Mouse (Mus musculus): ENCODE results near the gene Arpp21. TPM values are rescaled to one million over a fixed set of nuclear protein-coding genes. Genes with fewer than 3 reads are reported as not detected.
"Not testable (repeated sequence)": the region's sequence is repeated elsewhere in the genome, so short reads cannot be mapped to it uniquely, and the experiment has no call there.

Arpp21 gene
- polyA plus RNA-seq, 1 experiment from 2014 or later = 6.8 TPM

GRCm38 (mm10) chr9:112054807-112055381 is 180.8 kb downstream of the Arpp21 start:
- Histone ChIP-seq H3K9me3 (ENCODE audit: control insufficient read depth, low read length) (no peaks in the 10 kb centered on the region), H3K36me3 (ENCODE audit: control insufficient read depth, insufficient read depth, low read length) (no peaks in the 10 kb centered on the region), H3K4me3 (ENCODE audit: low read depth, low read length) (no peak overlapping the region), H3K4me2 (replicated peaks; ENCODE audit: low read depth, low read length) (no peak overlapping the region), H3K9ac (ENCODE audit: low read depth, low read length) (no peak overlapping the region), H3K27ac (ENCODE audit: low read depth, low read length) (no peak overlapping the region), H3K4me1 (replicated peaks; ENCODE audit: control insufficient read depth, insufficient read depth, low read length) (no peaks in the 10 kb centered on the region), H3K27me3 (ENCODE audit: control insufficient read depth, insufficient read depth, low read length) (no peaks in the 10 kb centered on the region)
- WGBS = 68% methylated on average over 6 of the region's 6 CpGs
- ATAC-seq (ENCODE audit: low FRiP score) (no peak), DNase-seq (ENCODE audit: low spot score) (no peak)

GRCm38 (mm10) chr9:112047903-112048467 is 187.8 kb downstream of the Arpp21 start:
- Histone ChIP-seq H3K36me3 (ENCODE audit: control insufficient read depth, insufficient read depth, low read length) (no peaks in the 10 kb centered on the region), H3K4me3 (ENCODE audit: low read depth, low read length) (no peak overlapping the region)
- DNase-seq (ENCODE audit: low spot score) = no peak

GRCm38 (mm10) chr9:112040566-112040965 is 195.2 kb downstream of the Arpp21 start:
- Histone ChIP-seq H3K4me3 (ENCODE audit: low read depth, low read length) (no peak overlapping the region), H3K4me2 (replicated peaks; ENCODE audit: low read depth, low read length) (no peak overlapping the region), H3K36me3 (ENCODE audit: control insufficient read depth, insufficient read depth, low read length) (no peaks in the 10 kb centered on the region), H3K4me1 (replicated peaks; ENCODE audit: control insufficient read depth, insufficient read depth, low read length) (no peaks in the 10 kb centered on the region), H3K27me3 (ENCODE audit: control insufficient read depth, insufficient read depth, low read length) (no peaks in the 10 kb centered on the region), H3K9ac (ENCODE audit: low read depth, low read length) (no peak overlapping the region), H3K27ac (ENCODE audit: low read depth, low read length) (no peak overlapping the region), H3K9me3 (ENCODE audit: control insufficient read depth, low read length) (no peaks in the 10 kb centered on the region)
- DNase-seq (ENCODE audit: low spot score) (no peak), ATAC-seq (ENCODE audit: low FRiP score) (no peak)
- 81% methylated on average over 1 of the region's 1 CpGs for WGBS

More at GRCm38 (mm10) chr9:112047903-112048467, 187.8 kb downstream of the Arpp21 start:
- no peak for ATAC-seq (ENCODE audit: low FRiP score)
- no peaks in the 10 kb centered on the region for H3K9me3 ChIP-seq (ENCODE audit: control insufficient read depth, low read length)
- H3K27ac ChIP-seq (ENCODE audit: low read depth, low read length) = no peak overlapping the region
- WGBS = 86% methylated on average over 9 of the region's 9 CpGs
- no peaks in the 10 kb centered on the region for H3K27me3 ChIP-seq (ENCODE audit: control insufficient read depth, insufficient read depth, low read length)
- no peaks in the 10 kb centered on the region for H3K4me1 ChIP-seq (replicated peaks; ENCODE audit: control insufficient read depth, insufficient read depth, low read length)
- no peak overlapping the region for H3K4me2 ChIP-seq (replicated peaks; ENCODE audit: low read depth, low read length)
- no peak overlapping the region for H3K9ac ChIP-seq (ENCODE audit: low read depth, low read length)

- no peak for ATAC-seq (ENCODE audit: low FRiP score)
- DNase-seq (ENCODE audit: low spot score) = no peak
- Histone ChIP-seq H3K27me3 (ENCODE audit: control insufficient read depth, insufficient read depth, low read length) (no peaks in the 10 kb centered on the region), H3K4me1 (replicated peaks; ENCODE audit: control insufficient read depth, insufficient read depth, low read length) (no peaks in the 10 kb centered on the region), H3K4me2 (replicated peaks; ENCODE audit: low read depth, low read length) (no peak overlapping the region), H3K36me3 (ENCODE audit: control insufficient read depth, insufficient read depth, low read length) (no peaks in the 10 kb centered on the region), H3K9me3 (ENCODE audit: control insufficient read depth, low read length) (no peaks in the 10 kb centered on the region), H3K27ac (ENCODE audit: low read depth, low read length) (no peak overlapping the region), H3K9ac (ENCODE audit: low read depth, low read length) (no peak overlapping the region), H3K4me3 (ENCODE audit: low read depth, low read length) (no peak overlapping the region)
- WGBS = 59% methylated on average over 9 of the region's 9 CpGs
These were observed 198.0 kb downstream of the Arpp21 start for GRCm38 (mm10) chr9:112037732-112038131.

GRCm38 (mm10) chr9:112033840-112034239 is 201.9 kb downstream of the Arpp21 start:
- not testable (repeated sequence) for H3K4me1 ChIP-seq (replicated peaks; ENCODE audit: control insufficient read depth, insufficient read depth, low read length); H3K27ac ChIP-seq (ENCODE audit: low read depth, low read length); H3K4me2 ChIP-seq (replicated peaks; ENCODE audit: low read depth, low read length); H3K27me3 ChIP-seq (ENCODE audit: control insufficient read depth, insufficient read depth, low read length); H3K4me3 ChIP-seq (ENCODE audit: low read depth, low read length); H3K36me3 ChIP-seq (ENCODE audit: control insufficient read depth, insufficient read depth, low read length); DNase-seq (ENCODE audit: low spot score); H3K9me3 ChIP-seq (ENCODE audit: control insufficient read depth, low read length); ATAC-seq (ENCODE audit: low FRiP score); H3K9ac ChIP-seq (ENCODE audit: low read depth, low read length)
- WGBS = 41% methylated on average over 2 of the region's 10 CpGs

GRCm38 (mm10) chr9:112032169-112032568 is 203.6 kb downstream of the Arpp21 start:
- ATAC-seq (ENCODE audit: low FRiP score) = no peak
- no peaks in the 10 kb centered on the region for H3K27me3 ChIP-seq (ENCODE audit: control insufficient read depth, insufficient read depth, low read length)
- no peaks in the 10 kb centered on the region for H3K4me1 ChIP-seq (replicated peaks; ENCODE audit: control insufficient read depth, insufficient read depth, low read length)
- no peak overlapping the region for H3K4me2 ChIP-seq (replicated peaks; ENCODE audit: low read depth, low read length)
- 60% methylated on average over 7 of the region's 7 CpGs for WGBS
- H3K4me3 ChIP-seq (ENCODE audit: low read depth, low read length) = no peak overlapping the region
- no peaks in the 10 kb centered on the region for H3K9me3 ChIP-seq (ENCODE audit: control insufficient read depth, low read length)
- no peak for DNase-seq (ENCODE audit: low spot score)
- H3K9ac ChIP-seq (ENCODE audit: low read depth, low read length) = no peak overlapping the region
- no peaks in the 10 kb centered on the region for H3K36me3 ChIP-seq (ENCODE audit: control insufficient read depth, insufficient read depth, low read length)
- H3K27ac ChIP-seq (ENCODE audit: low read depth, low read length) = no peak overlapping the region

GRCm38 (mm10) chr9:112023562-112024015 is 212.1 kb downstream of the Arpp21 start:
- DNase-seq (ENCODE audit: low spot score) (no peak), ATAC-seq (ENCODE audit: low FRiP score) (no peak)
- Histone ChIP-seq H3K9me3 (ENCODE audit: control insufficient read depth, low read length) (no peaks in the 10 kb centered on the region), H3K4me3 (ENCODE audit: low read depth, low read length) (no peak overlapping the region), H3K4me1 (replicated peaks; ENCODE audit: control insufficient read depth, insufficient read depth, low read length) (no peaks in the 10 kb centered on the region), H3K9ac (ENCODE audit: low read depth, low read length) (no peak overlapping the region), H3K27ac (ENCODE audit: low read depth, low read length) (no peak overlapping the region), H3K27me3 (ENCODE audit: control insufficient read depth, insufficient read depth, low read length) (no peaks in the 10 kb centered on the region), H3K4me2 (replicated peaks; ENCODE audit: low read depth, low read length) (no peak overlapping the region), H3K36me3 (ENCODE audit: control insufficient read depth, insufficient read depth, low read length) (no peaks in the 10 kb centered on the region)
- 80% methylated on average over 8 of the region's 8 CpGs for WGBS

GRCm38 (mm10) chr9:112023111-112023510 is 212.6 kb downstream of the Arpp21 start:
- no peak for DNase-seq (ENCODE audit: low spot score)
- Histone ChIP-seq H3K4me2 (replicated peaks; ENCODE audit: low read depth, low read length) (no peak overlapping the region), H3K4me1 (replicated peaks; ENCODE audit: control insufficient read depth, insufficient read depth, low read length) (no peaks in the 10 kb centered on the region), H3K27me3 (ENCODE audit: control insufficient read depth, insufficient read depth, low read length) (no peaks in the 10 kb centered on the region), H3K9ac (ENCODE audit: low read depth, low read length) (no peak overlapping the region), H3K4me3 (ENCODE audit: low read depth, low read length) (no peak overlapping the region), H3K27ac (ENCODE audit: low read depth, low read length) (no peak overlapping the region), H3K36me3 (ENCODE audit: control insufficient read depth, insufficient read depth, low read length) (no peaks in the 10 kb centered on the region), H3K9me3 (ENCODE audit: control insufficient read depth, low read length) (no peaks in the 10 kb centered on the region)
- WGBS = 91% methylated on average over 5 of the region's 5 CpGs
- no peak for ATAC-seq (ENCODE audit: low FRiP score)

Measured in hindbrain, embryonic 11.5 days (tissue).